Mouse (Mus musculus) lung, adult 2 months (tissue): ENCODE data around the gene Tmem258.

Source experiments
- CTCF ChIP-seq: fragments of 200-500 bp; IDR thresholded peaks from 2 replicates; pipeline ENCODE4 v1.5.1; 2011; ENCODE audit warnings: mild to moderate bottlenecking, low read length, control low read depth; ENCODE audit not compliant: insufficient read depth
- POLR2A ChIP-seq: fragments of 200-500 bp; IDR thresholded peaks from 2 replicates; pipeline ENCODE4 v1.6.1; 2011; ENCODE audit warnings: low read depth, mild to moderate bottlenecking, control low read depth, low read length, borderline replicate concordance; ENCODE audit errors: extremely low read depth

GRCm38 (mm10) chr19:10173844-10174539 lies 29.8 kb upstream of the Tmem258 start:
- no peak for TF ChIP-seq CTCF
- TF ChIP-seq POLR2A: no peak
